Mouse (Mus musculus) forebrain, embryonic 16.5 days (tissue): Measurements from ENCODE around the gene Cd36. TPM values are rescaled to one million over a fixed set of nuclear protein-coding genes. Genes with fewer than 3 reads are reported as not detected.
A peak's percentile ranks its signal among the peaks of the same experiment; 100 is the strongest.

Source experiments
- ATAC-seq: fragments of 200-750 bp; cut with Nextera tagmentation; 2 replicates; pipeline ENCODE4 v1.8.0; 2017; ENCODE audit warnings: mild to moderate bottlenecking, moderate library complexity
- H3K27ac ChIP-seq: fragments of 300-500 bp; sonication (generic); 2 replicates; pipeline ENCODE4 v1.5.1; 2014; ENCODE audit warnings: low read length, control low read depth
- H3K27me3 ChIP-seq: fragments of 300-500 bp; sonication (generic); replicated peaks from 2 replicates; pipeline ENCODE4 v1.6.1; 2014; ENCODE audit warnings: low read length; ENCODE audit not compliant: control insufficient read depth, insufficient read depth
- H3K36me3 ChIP-seq: fragments of 300-500 bp; sonication (generic); 2 replicates; pipeline ENCODE4 v1.6.1; 2014; ENCODE audit not compliant: control insufficient read depth, insufficient read depth
- H3K4me1 ChIP-seq: fragments of 300-500 bp; sonication (generic); replicated peaks from 2 replicates; pipeline ENCODE4 v1.6.1; 2014; ENCODE audit warnings: low read length; ENCODE audit not compliant: control insufficient read depth, insufficient read depth
- H3K4me2 ChIP-seq: fragments of 300-500 bp; sonication (generic); 2 replicates; pipeline ENCODE4 v1.6.1; 2014; ENCODE audit warnings: mild to moderate bottlenecking, low read length, control low read depth
- H3K4me3 ChIP-seq: fragments of 300-500 bp; sonication (generic); replicated peaks from 2 replicates; pipeline ENCODE4 v1.5.1; 2014; ENCODE audit warnings: mild to moderate bottlenecking, low read length, control low read depth
- H3K9ac ChIP-seq: fragments of 300-500 bp; sonication (generic); replicated peaks from 2 replicates; pipeline ENCODE4 v1.6.1; 2014; ENCODE audit warnings: low read depth, low read length, control low read depth
- H3K9me3 ChIP-seq: fragments of 300-500 bp; sonication (generic); 2 replicates; pipeline ENCODE4 v1.6.1; 2016; ENCODE audit warnings: low read length; ENCODE audit not compliant: control insufficient read depth
- WGBS: fragments of 180-500 bp; shearing (Covaris S2); extraction: QIAGEN DNeasy Blood & Tissue Kit; methylation state at CpG from one replicate; pipeline ENCODE4 v1.1.7; 2014; 5-methylcytosine and 5-hydroxymethylcytosine counted together
- polyA plus RNA-seq: library from polyadenylated mRNA; unstranded; fragments of >200 nt; fragmentation: Nextera tagmentation; extraction: Ambion mirVana; gene quantifications from 2 replicates; pipeline ENCODE4 v1.2.1, GENCODE M21; 2015

Gene Cd36
- polyA plus RNA-seq, 1 experiment from 2014 or later = 0.87 TPM

- Histone ChIP-seq H3K4me3 (no peak overlapping the region), H3K9me3 (no peaks in the 10 kb centered on the region), H3K27me3 (no peaks in the 10 kb centered on the region), H3K4me2 (no peak overlapping the region), H3K36me3 (no peaks in the 10 kb centered on the region), H3K27ac (no peak overlapping the region), H3K4me1 (no peaks in the 10 kb centered on the region), H3K9ac (no peak overlapping the region)
- 48% methylated on average over 4 of the region's 4 CpGs for WGBS
- ATAC-seq = peak; percentile 80
These were observed 122.5 kb downstream of the Cd36 start for GRCm38 (mm10) chr5:17766006-17766677.

GRCm38 (mm10) chr5:17753471-17754005 is 135.1 kb downstream of the Cd36 start:
- H3K4me1 ChIP-seq = no peaks in the 10 kb centered on the region
- H3K9me3 ChIP-seq = no peaks in the 10 kb centered on the region
- H3K27me3 ChIP-seq = no peaks in the 10 kb centered on the region
- H3K4me3 ChIP-seq = no peak overlapping the region
- H3K9ac ChIP-seq = no peak overlapping the region
- H3K4me2 ChIP-seq = no peak overlapping the region
- H3K36me3 ChIP-seq = no peaks in the 10 kb centered on the region
- WGBS = 89% methylated on average over 7 of the region's 7 CpGs
- H3K27ac ChIP-seq = no peak overlapping the region
- ATAC-seq = no peak

GRCm38 (mm10) chr5:17748293-17748692 is 140.3 kb downstream of the Cd36 start:
- no peak overlapping the region for H3K9ac ChIP-seq
- no peak overlapping the region for H3K4me2 ChIP-seq
- ATAC-seq = no peak
- H3K9me3 ChIP-seq = no peaks in the 10 kb centered on the region
- no peaks in the 10 kb centered on the region for H3K27me3 ChIP-seq
- WGBS = 71% methylated on average over 3 of the region's 3 CpGs
- 0 out of 2 replicates have a peak, but pooled peaks cover 2% of the 10 kb centered on the region for H3K4me1 ChIP-seq
- H3K4me3 ChIP-seq = no peak overlapping the region
- H3K36me3 ChIP-seq = no peaks in the 10 kb centered on the region
- no peak overlapping the region for H3K27ac ChIP-seq

- Histone ChIP-seq H3K36me3 (no peaks in the 10 kb centered on the region), H3K27me3 (no peaks in the 10 kb centered on the region), H3K9me3 (no peaks in the 10 kb centered on the region), H3K4me2 (no peak overlapping the region), H3K27ac (no peak overlapping the region), H3K9ac (no peak overlapping the region), H3K4me3 (no peak overlapping the region), H3K4me1 (0 out of 2 replicates have a peak, but pooled peaks cover 2% of the 10 kb centered on the region)
- WGBS = 31% methylated on average over 5 of the region's 5 CpGs
- no peak for ATAC-seq
These were observed 141.5 kb downstream of the Cd36 start for GRCm38 (mm10) chr5:17747143-17747542.

DNA sequence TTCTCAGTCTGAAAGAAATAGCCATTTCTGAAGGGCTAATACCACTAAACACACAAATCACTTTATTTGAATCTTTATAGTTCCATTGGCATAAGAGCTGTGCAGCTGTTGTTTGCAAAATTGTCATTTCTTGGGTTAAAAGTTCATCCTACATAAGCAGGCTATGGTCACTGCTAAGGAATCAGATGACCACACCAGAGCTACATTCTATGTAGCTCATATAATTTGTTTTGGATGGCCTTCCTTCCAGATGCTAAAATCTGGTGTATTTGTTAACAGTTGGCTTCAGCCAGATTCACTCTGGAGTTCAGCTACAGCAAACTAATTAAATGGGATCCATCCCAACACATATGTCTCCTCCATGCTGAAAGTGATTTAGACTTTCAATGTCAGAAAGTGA is 142.1 kb downstream of the Cd36 start:
- Histone ChIP-seq H3K9ac (no peak overlapping the region), H3K27ac (no peak overlapping the region), H3K4me1 (0 out of 2 replicates have a peak, but pooled peaks cover 2% of the 10 kb centered on the region), H3K27me3 (no peaks in the 10 kb centered on the region), H3K9me3 (no peaks in the 10 kb centered on the region), H3K4me3 (no peak overlapping the region), H3K36me3 (no peaks in the 10 kb centered on the region), H3K4me2 (no peak overlapping the region)
- no peak for ATAC-seq

DNA sequence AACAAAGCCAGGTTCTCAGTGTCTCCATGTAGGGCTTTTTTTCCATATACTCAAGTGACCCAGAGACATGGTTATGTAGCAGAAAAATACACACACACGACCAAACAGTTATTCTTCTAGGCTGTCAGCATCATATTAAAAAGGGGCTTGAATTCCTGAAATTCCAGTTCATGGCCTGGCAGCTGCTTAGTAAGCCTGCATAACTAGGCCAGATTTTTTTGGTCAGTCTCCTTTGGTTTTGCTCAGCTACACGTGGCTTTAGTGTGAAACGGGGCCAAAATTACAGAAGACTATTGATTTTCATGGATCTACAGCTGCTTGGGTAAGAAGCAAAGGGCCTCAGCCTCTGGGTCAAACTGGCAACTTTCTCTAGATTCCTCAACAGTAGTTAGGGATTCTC is 148.8 kb downstream of the Cd36 start:
- Histone ChIP-seq H3K27ac (no peak overlapping the region), H3K27me3 (no peaks in the 10 kb centered on the region), H3K4me2 (no peak overlapping the region), H3K9me3 (no peaks in the 10 kb centered on the region), H3K4me1 (no peaks in the 10 kb centered on the region), H3K9ac (no peak overlapping the region), H3K4me3 (no peak overlapping the region), H3K36me3 (no peaks in the 10 kb centered on the region)
- WGBS = 59% methylated on average over 3 of the region's 3 CpGs
- ATAC-seq = no peak

Other genes with a start within 250 kb of the Cd36 start
- not detected in 2 replicates for gene Gnat3, start 73.7 kb upstream of the Cd36 start, polyA plus RNA-seq